Mouse (Mus musculus): ENCODE results near the gene Sectm1a. TPM values are rescaled to one million over a fixed set of nuclear protein-coding genes. Genes with fewer than 3 reads are reported as not detected.
"Not testable (repeated sequence)": the region's sequence is repeated elsewhere in the genome, so short reads cannot be mapped to it uniquely, and the experiment has no call there.

Sectm1a gene
- polyA plus RNA-seq, 1 experiment from 2014 or later, result not detected

- Histone ChIP-seq H3K27me3 (replicated peaks) (peaks cover 20% of the 10 kb centered on the region; the same call in 1 of the 2 replicates), H3K4me1 (replicated peaks) (no peaks in the 10 kb centered on the region), H3K27ac (ENCODE audit: poor library complexity, severe bottlenecking) (no peak within 1 kb of the TSS), H3K4me2 (no peak within 1 kb of the TSS), H3K9ac (no peak within 1 kb of the TSS), H3K9me3 (replicated peaks) (no peaks in the 10 kb centered on the region), H3K36me3 (no peaks in the 10 kb centered on the region), H3K4me3 (no peak within 1 kb of the TSS)
- WGBS, result 75% methylated on average over 5 of the region's 5 CpGs
- no peak for ATAC-seq (ENCODE audit: insufficient number of reproducible peaks, low FRiP score)
These were observed 17.6 kb downstream of the Sectm1a start, which contains the start of gene Sectm1b for GRCm38 (mm10) chr11:121063379-121063778. Gene Sectm1b, minus strand, starts transcription at chr11:121063569.

GRCm38 (mm10) chr11:121061615-121062014 is 19.4 kb downstream of the Sectm1a start:
- ATAC-seq (ENCODE audit: insufficient number of reproducible peaks, low FRiP score), result no peak
- H3K27ac ChIP-seq (ENCODE audit: poor library complexity, severe bottlenecking), result no peak overlapping the region
- WGBS, result 57% methylated on average over 8 of the region's 8 CpGs

GRCm38 (mm10) chr11:121060401-121061067 is 20.5 kb downstream of the Sectm1a start:
- not testable (repeated sequence) for H3K4me1 ChIP-seq (replicated peaks); H3K9ac ChIP-seq; H3K36me3 ChIP-seq; H3K9me3 ChIP-seq (replicated peaks); H3K4me3 ChIP-seq; H3K4me2 ChIP-seq; H3K27ac ChIP-seq (ENCODE audit: poor library complexity, severe bottlenecking); ATAC-seq (ENCODE audit: insufficient number of reproducible peaks, low FRiP score)
- peaks cover 16% of the 10 kb centered on the region; the same call in 1 of the 2 replicates for H3K27me3 ChIP-seq (replicated peaks)
- 88% methylated on average over 6 of the region's 6 CpGs for WGBS

More at GRCm38 (mm10) chr11:121061615-121062014, 19.4 kb downstream of the Sectm1a start:
- Histone ChIP-seq H3K36me3 (no peaks in the 10 kb centered on the region), H3K27me3 (replicated peaks) (peaks cover 20% of the 10 kb centered on the region; the same call in 1 of the 2 replicates), H3K4me1 (replicated peaks) (no peaks in the 10 kb centered on the region), H3K9me3 (replicated peaks) (no peaks in the 10 kb centered on the region), H3K9ac (no peak overlapping the region), H3K4me3 (no peak overlapping the region), H3K4me2 (no peak overlapping the region)

- H3K4me3 ChIP-seq, result no peak overlapping the region
- 82% methylated on average over 4 of the region's 4 CpGs for WGBS
These were observed 21.5 kb downstream of the Sectm1a start for GRCm38 (mm10) chr11:121059471-121059870.

DNA sequence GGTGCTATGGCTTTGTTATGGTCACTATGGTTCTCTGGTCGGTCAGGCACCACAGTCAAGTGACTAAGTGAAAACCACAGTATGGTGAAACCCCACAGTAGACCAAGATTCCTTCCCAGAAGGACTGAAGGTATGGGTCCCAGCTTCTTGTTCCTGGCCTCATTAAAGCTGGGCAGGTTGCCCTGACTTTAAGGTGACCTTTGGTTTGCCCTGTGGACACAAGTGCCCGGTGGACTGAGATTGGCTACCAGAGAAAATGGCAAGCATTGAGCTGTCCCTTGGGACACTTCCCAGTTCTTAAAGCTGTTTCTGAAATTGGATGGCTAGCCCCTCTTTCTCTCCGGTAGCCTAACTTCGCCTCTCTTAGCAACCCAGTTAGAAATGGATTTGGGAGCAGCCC is 22.1 kb downstream of the Sectm1a start:
- ATAC-seq (ENCODE audit: insufficient number of reproducible peaks, low FRiP score), result no peak
- Histone ChIP-seq H3K4me2 (no peak overlapping the region), H3K4me3 (no peak overlapping the region), H3K36me3 (no peaks in the 10 kb centered on the region), H3K9me3 (replicated peaks) (no peaks in the 10 kb centered on the region), H3K9ac (no peak overlapping the region), H3K27ac (ENCODE audit: poor library complexity, severe bottlenecking) (no peak overlapping the region), H3K4me1 (replicated peaks) (peaks cover 7% of the 10 kb centered on the region; the same call in 1 of the 2 replicates), H3K27me3 (replicated peaks) (peaks cover 21% of the 10 kb centered on the region; the same call in 1 of the 2 replicates)
- 83% methylated on average over 4 of the region's 4 CpGs for WGBS

More at GRCm38 (mm10) chr11:121059471-121059870, 21.5 kb downstream of the Sectm1a start:
- no peak overlapping the region for H3K4me2 ChIP-seq
- peaks cover 18% of the 10 kb centered on the region; the same call in 1 of the 2 replicates for H3K27me3 ChIP-seq (replicated peaks)
- no peak for ATAC-seq (ENCODE audit: insufficient number of reproducible peaks, low FRiP score)
- peaks cover 7% of the 10 kb centered on the region; the same call in 1 of the 2 replicates for H3K4me1 ChIP-seq (replicated peaks)
- H3K9me3 ChIP-seq (replicated peaks), result no peaks in the 10 kb centered on the region
- H3K27ac ChIP-seq (ENCODE audit: poor library complexity, severe bottlenecking), result no peak overlapping the region
- H3K9ac ChIP-seq, result no peak overlapping the region
- no peaks in the 10 kb centered on the region for H3K36me3 ChIP-seq

DNA sequence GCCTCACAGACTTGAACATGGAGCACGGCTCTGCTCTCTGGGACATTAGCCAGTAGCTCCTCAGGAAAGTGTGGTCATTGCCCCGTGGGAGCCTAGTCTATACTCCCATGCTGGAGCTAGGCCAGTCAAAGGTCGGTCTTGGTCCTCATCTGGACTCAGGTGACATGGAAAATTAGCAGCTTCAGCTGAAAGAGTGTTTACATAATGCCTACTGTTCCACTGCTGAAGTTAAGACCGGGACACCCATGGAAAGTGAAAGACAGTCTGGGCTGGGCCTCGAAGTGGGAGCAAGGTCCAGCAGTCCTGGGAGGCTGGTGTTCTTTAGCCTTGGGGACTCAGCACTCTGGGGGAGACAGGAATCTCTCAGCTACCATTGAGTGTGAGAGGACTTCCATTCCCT is 22.9 kb downstream of the Sectm1a start:
- Histone ChIP-seq H3K36me3 (no peaks in the 10 kb centered on the region), H3K4me3 (no peak overlapping the region), H3K4me2 (no peak overlapping the region), H3K27me3 (replicated peaks) (peaks cover 13% of the 10 kb centered on the region; the same call in 1 of the 2 replicates), H3K9ac (no peak overlapping the region), H3K4me1 (replicated peaks) (peaks cover 7% of the 10 kb centered on the region; the same call in 1 of the 2 replicates), H3K27ac (ENCODE audit: poor library complexity, severe bottlenecking) (no peak overlapping the region), H3K9me3 (replicated peaks) (no peaks in the 10 kb centered on the region)
- WGBS, result 72% methylated on average over 5 of the region's 5 CpGs
- ATAC-seq (ENCODE audit: insufficient number of reproducible peaks, low FRiP score), result no peak

DNA sequence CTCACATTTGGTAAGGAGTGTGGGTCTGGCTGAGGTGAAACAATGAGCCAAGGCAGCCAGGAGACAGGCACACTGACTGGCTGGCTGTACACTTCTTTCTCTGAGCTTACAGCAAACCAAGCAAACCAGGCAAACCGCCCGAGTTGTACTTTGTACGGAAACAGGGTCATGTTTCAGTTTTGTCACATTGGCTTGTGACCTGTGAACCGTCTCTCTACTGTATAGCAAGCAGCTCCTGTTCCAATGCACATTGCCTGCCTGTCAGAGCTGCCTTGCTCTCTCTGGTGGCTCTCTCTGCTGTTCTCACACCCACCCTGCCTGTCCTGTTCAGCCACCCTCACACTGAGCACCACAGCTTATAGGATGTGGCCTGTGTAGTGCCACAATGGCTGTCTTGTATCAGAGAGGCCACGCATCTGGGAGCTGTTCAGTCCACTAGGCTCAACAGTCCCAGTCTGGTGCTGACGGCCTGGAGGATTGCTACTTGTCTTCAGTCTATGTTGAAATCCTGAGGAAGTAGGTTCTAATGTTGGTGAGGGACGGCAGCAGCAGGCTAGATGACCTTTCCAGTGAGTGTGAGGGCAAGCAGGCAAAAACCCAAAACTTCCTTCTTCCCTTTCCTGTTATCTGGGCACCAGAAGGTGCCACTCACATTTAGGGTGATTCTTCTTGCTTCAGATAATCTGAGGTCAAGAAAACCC is 24.3 kb downstream of the Sectm1a start:
- no peak overlapping the region for H3K4me2 ChIP-seq
- 53% methylated on average over 7 of the region's 7 CpGs for WGBS
- ATAC-seq (ENCODE audit: insufficient number of reproducible peaks, low FRiP score), result no peak
- H3K27ac ChIP-seq (ENCODE audit: poor library complexity, severe bottlenecking), result no peak overlapping the region
- no peak overlapping the region for H3K4me3 ChIP-seq
- H3K36me3 ChIP-seq, result no peaks in the 10 kb centered on the region
- 0 out of 2 replicates have a peak, but pooled peaks cover 5% of the 10 kb centered on the region for H3K27me3 ChIP-seq (replicated peaks)
- H3K4me1 ChIP-seq (replicated peaks), result peaks cover 7% of the 10 kb centered on the region; the same call in 1 of the 2 replicates
- H3K9me3 ChIP-seq (replicated peaks), result no peaks in the 10 kb centered on the region
- H3K9ac ChIP-seq, result no peak overlapping the region

- no peak overlapping the region for H3K27ac ChIP-seq (ENCODE audit: poor library complexity, severe bottlenecking)
- no peaks in the 10 kb centered on the region for H3K36me3 ChIP-seq
- H3K27me3 ChIP-seq (replicated peaks), result 0 out of 2 replicates have a peak, but pooled peaks cover 5% of the 10 kb centered on the region
- peaks cover 7% of the 10 kb centered on the region; the same call in 1 of the 2 replicates for H3K4me1 ChIP-seq (replicated peaks)
- H3K9me3 ChIP-seq (replicated peaks), result no peaks in the 10 kb centered on the region
- H3K4me3 ChIP-seq, result no peak overlapping the region
- H3K4me2 ChIP-seq, result no peak overlapping the region
- WGBS, result 15% methylated on average over 8 of the region's 8 CpGs
- H3K9ac ChIP-seq, result no peak overlapping the region
- peak; percentile 29; the same call in 1 of the 2 replicates for ATAC-seq (ENCODE audit: insufficient number of reproducible peaks, low FRiP score)
These were observed 27.5 kb downstream of the Sectm1a start for GRCm38 (mm10) chr11:121053536-121053935.

DNA sequence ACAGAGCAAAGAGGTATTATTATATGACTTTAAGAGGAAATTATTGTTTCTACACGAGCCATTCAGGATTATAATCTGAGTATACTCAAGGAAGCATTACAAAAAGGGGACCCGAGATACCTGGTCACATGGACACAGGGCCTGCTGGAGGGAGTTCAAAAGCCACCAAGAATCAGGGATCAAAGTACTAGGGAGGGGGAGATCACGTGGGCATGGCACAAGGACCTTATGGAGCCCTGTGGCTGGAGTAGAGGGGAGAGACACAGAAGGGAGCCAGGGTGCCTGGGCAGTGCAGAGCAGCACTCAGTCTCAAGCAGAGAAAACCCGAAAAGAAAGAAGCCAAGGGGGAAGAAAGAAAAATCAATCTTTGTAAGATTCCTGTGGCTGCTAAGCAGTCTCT is 28.6 kb downstream of the Sectm1a start:
- WGBS, result 66% methylated on average over 4 of the region's 4 CpGs
- no peak overlapping the region for H3K4me2 ChIP-seq
- no peak overlapping the region for H3K27ac ChIP-seq (ENCODE audit: poor library complexity, severe bottlenecking)
- no peaks in the 10 kb centered on the region for H3K9me3 ChIP-seq (replicated peaks)
- no peak overlapping the region for H3K9ac ChIP-seq
- H3K4me3 ChIP-seq, result no peak overlapping the region
- H3K4me1 ChIP-seq (replicated peaks), result peaks cover 7% of the 10 kb centered on the region; the same call in 1 of the 2 replicates
- H3K36me3 ChIP-seq, result no peaks in the 10 kb centered on the region
- no peak for ATAC-seq (ENCODE audit: insufficient number of reproducible peaks, low FRiP score)
- H3K27me3 ChIP-seq (replicated peaks), result 0 out of 2 replicates have a peak, but pooled peaks cover 5% of the 10 kb centered on the region

DNA sequence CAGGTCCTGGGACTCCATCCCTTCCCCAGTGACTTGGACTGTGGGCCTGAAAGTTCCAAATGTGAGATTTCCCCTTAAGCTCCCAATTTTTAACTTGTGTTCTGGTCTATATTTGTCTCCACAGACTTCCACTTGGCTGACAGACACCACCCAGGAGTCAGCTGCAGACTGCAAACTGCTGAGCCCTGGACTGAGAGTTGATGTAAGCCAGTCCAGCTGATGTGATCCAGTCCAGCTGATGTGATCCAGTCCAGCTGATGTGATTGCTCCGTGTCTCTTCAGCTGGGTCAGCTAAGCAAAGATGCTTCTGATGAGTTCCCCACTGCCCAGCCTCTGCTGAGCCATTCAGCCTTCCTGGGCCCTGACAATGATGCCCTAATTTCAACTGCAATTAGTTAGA is 29.2 kb downstream of the Sectm1a start:
- Histone ChIP-seq H3K4me3 (no peak overlapping the region), H3K9ac (no peak overlapping the region), H3K4me2 (no peak overlapping the region), H3K27ac (ENCODE audit: poor library complexity, severe bottlenecking) (no peak overlapping the region), H3K36me3 (no peaks in the 10 kb centered on the region), H3K9me3 (replicated peaks) (no peaks in the 10 kb centered on the region), H3K27me3 (replicated peaks) (0 out of 2 replicates have a peak, but pooled peaks cover 5% of the 10 kb centered on the region), H3K4me1 (replicated peaks) (peaks cover 7% of the 10 kb centered on the region; the same call in 1 of the 2 replicates)
- 23% methylated on average over 1 of the region's 1 CpGs for WGBS
- ATAC-seq (ENCODE audit: insufficient number of reproducible peaks, low FRiP score), result no peak

- H3K27ac ChIP-seq (ENCODE audit: poor library complexity, severe bottlenecking), result no peak overlapping the region
- ATAC-seq (ENCODE audit: insufficient number of reproducible peaks, low FRiP score), result no peak
- H3K36me3 ChIP-seq, result no peaks in the 10 kb centered on the region
- no peaks in the 10 kb centered on the region for H3K9me3 ChIP-seq (replicated peaks)
- no peaks in the 10 kb centered on the region for H3K4me1 ChIP-seq (replicated peaks)
- H3K9ac ChIP-seq, result no peak overlapping the region
- 0 out of 2 replicates have a peak, but pooled peaks cover 5% of the 10 kb centered on the region for H3K27me3 ChIP-seq (replicated peaks)
- H3K4me3 ChIP-seq, result no peak overlapping the region
- H3K4me2 ChIP-seq, result no peak overlapping the region
- 70% methylated on average over 1 of the region's 1 CpGs for WGBS
These were observed 31.2 kb downstream of the Sectm1a start for GRCm38 (mm10) chr11:121049840-121050239.
